Mouse (Mus musculus) lung, embryonic 16.5 days (tissue): ENCODE data around the gene Fgg. TPM values are rescaled to one million over a fixed set of nuclear protein-coding genes. Genes with fewer than 3 reads are reported as not detected.

Source experiments
- ATAC-seq: fragments of 200-750 bp; cut with Nextera tagmentation; 2 replicates; pipeline ENCODE4 v1.8.0; 2017; ENCODE audit warnings: low read depth, mild to moderate bottlenecking, moderate library complexity
- H3K27ac ChIP-seq: fragments of 300-500 bp; sonication (generic); 2 replicates; pipeline ENCODE4 v1.5.1; 2014; ENCODE audit warnings: mild to moderate bottlenecking, control low read depth, low read length
- H3K27me3 ChIP-seq: fragments of 300-500 bp; sonication (generic); 2 replicates; pipeline ENCODE4 v1.6.1; 2014; ENCODE audit warnings: low read depth, low read length, mixed read lengths; ENCODE audit not compliant: control insufficient read depth, insufficient read depth
- H3K36me3 ChIP-seq: fragments of 300-500 bp; sonication (generic); 2 replicates; pipeline ENCODE4 v1.6.1; 2014; ENCODE audit warnings: low read length; ENCODE audit not compliant: control insufficient read depth, insufficient read depth
- H3K4me1 ChIP-seq: fragments of 300-500 bp; sonication (generic); replicated peaks from 2 replicates; pipeline ENCODE4 v1.6.1; 2014; ENCODE audit warnings: low read length, mixed read lengths; ENCODE audit not compliant: control insufficient read depth, insufficient read depth
- H3K4me2 ChIP-seq: fragments of 300-500 bp; sonication (generic); 2 replicates; pipeline ENCODE4 v1.6.1; 2014; ENCODE audit warnings: low read depth, low read length, control low read depth
- H3K4me3 ChIP-seq: fragments of 300-500 bp; sonication (generic); 2 replicates; pipeline ENCODE4 v1.5.1; 2014; ENCODE audit warnings: mild to moderate bottlenecking, low read length, control low read depth
- H3K9ac ChIP-seq: fragments of 300-500 bp; sonication (generic); 2 replicates; pipeline ENCODE4 v1.6.1; 2014; ENCODE audit warnings: low read length, control low read depth
- H3K9me3 ChIP-seq: fragments of 300-500 bp; sonication (generic); 2 replicates; pipeline ENCODE4 v1.6.1; 2016; ENCODE audit warnings: low read length; ENCODE audit not compliant: control insufficient read depth
- WGBS: fragments of 180-500 bp; shearing (Covaris S2); extraction: QIAGEN DNeasy Blood & Tissue Kit; methylation state at CpG from one replicate; pipeline ENCODE4 v1.1.7; 2014; 5-methylcytosine and 5-hydroxymethylcytosine counted together
- polyA plus RNA-seq: library from polyadenylated mRNA; unstranded; fragments of >200 nt; fragmentation: Nextera tagmentation; extraction: Ambion mirVana; gene quantifications from 2 replicates; pipeline ENCODE4 v1.2.1, GENCODE M21; 2015

Gene Fgg
- polyA plus RNA-seq, 1 experiment from 2014 or later: 1.5 TPM

DNA sequence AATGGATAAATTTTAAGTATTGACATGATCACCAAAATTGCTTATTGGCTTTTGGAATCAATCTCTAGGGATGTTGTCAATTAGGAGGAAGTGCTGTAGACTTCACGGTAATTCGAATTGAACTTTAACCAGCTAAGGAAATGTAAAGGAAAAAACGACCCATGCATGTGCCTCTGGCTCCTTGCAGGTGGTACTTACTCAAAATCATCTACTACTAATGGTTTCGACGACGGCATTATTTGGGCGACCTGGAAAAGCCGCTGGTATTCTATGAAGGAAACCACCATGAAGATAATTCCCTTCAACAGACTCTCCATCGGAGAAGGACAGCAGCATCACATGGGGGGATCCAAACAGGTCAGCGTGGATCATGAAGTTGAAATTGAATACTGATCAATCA is 6.4 kb downstream of the Fgg start:
- WGBS: 80% methylated on average over 10 of the region's 10 CpGs
- H3K4me3 ChIP-seq: no peak overlapping the region
- no peak for ATAC-seq
- H3K9me3 ChIP-seq: no peaks in the 10 kb centered on the region
- H3K4me1 ChIP-seq: no peaks in the 10 kb centered on the region
- no peaks in the 10 kb centered on the region for H3K27me3 ChIP-seq
- no peaks in the 10 kb centered on the region for H3K36me3 ChIP-seq
- no peak overlapping the region for H3K27ac ChIP-seq
- no peak overlapping the region for H3K9ac ChIP-seq
- H3K4me2 ChIP-seq: no peak overlapping the region

DNA sequence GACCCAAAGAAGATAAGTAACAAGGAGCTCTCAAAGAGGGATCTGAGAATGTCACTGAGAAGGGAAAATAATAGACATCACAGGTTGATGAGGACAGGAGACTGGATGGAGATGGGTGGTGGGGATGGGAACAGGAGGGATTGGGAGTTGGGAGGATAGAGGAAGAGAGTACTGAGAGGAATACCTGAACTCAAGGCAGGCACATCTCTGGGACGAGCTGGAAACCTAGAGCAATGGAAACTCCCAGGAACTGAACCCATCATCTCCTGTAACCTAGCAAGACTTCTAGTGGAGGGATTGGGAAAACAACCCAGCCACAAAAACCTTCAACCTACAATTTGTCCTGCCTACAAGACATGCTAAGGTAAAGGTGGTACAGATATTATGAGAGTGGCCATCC is 8.7 kb downstream of the Fgg start:
- Histone ChIP-seq H3K36me3 (no peaks in the 10 kb centered on the region), H3K9ac (no peak overlapping the region), H3K9me3 (no peaks in the 10 kb centered on the region), H3K27me3 (no peaks in the 10 kb centered on the region), H3K4me3 (no peak overlapping the region), H3K27ac (no peak overlapping the region), H3K4me1 (no peaks in the 10 kb centered on the region), H3K4me2 (no peak overlapping the region)
- ATAC-seq: no peak
- WGBS: 71% methylated on average over 1 of the region's 1 CpGs

DNA sequence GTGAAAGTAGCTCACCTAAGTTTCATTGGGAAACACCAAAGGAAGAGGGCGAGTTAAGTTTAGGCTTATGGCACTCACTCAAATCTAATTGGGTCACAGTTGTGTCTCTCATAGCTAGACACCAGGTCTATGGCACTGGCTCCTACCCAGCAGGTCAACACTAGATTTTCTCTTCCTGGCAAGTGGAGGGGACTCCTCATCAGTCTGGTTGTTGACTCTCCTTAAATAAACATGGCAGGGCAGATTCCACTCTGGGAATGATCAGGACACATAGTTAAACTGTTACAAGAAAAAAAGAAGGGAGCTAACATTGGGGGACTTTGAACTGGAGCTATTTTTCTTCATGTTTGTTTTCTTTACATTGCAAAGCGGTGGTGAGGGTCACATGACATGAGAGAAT is 12.9 kb downstream of the Fgg start:
- no peak overlapping the region for H3K4me3 ChIP-seq

DNA sequence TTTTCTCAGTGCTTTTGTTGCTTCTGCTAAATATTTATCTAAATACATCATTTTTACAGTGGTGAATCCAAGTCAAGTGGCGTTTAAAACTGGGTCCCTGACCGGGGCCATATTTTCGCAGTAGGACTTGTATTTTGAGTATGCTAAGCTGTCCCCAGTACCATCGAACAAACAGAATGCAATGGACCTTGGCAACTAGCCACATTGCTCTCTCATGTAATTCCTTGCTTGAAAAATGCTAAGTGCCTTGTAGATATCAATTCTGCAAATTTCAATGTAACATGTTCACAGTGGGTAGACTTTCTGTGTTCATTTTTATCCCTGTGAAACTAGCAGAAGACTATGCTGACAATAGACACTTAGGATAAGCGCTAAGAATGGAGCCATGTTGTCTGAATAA is 13.7 kb downstream of the Fgg start:
- Histone ChIP-seq H3K4me3 (no peak overlapping the region), H3K9me3 (no peaks in the 10 kb centered on the region), H3K36me3 (no peaks in the 10 kb centered on the region), H3K9ac (no peak overlapping the region), H3K27me3 (no peaks in the 10 kb centered on the region), H3K4me2 (no peak overlapping the region), H3K4me1 (no peaks in the 10 kb centered on the region), H3K27ac (no peak overlapping the region)
- no peak for ATAC-seq
- WGBS: 76% methylated on average over 5 of the region's 5 CpGs

More for the DNA sequence above, 12.9 kb downstream of the Fgg start:
- Histone ChIP-seq H3K4me1 (no peaks in the 10 kb centered on the region), H3K27ac (no peak overlapping the region), H3K9ac (no peak overlapping the region), H3K9me3 (no peaks in the 10 kb centered on the region), H3K36me3 (no peaks in the 10 kb centered on the region), H3K4me2 (no peak overlapping the region), H3K27me3 (no peaks in the 10 kb centered on the region)
- ATAC-seq: no peak
- 51% methylated on average over 2 of the region's 2 CpGs for WGBS

DNA sequence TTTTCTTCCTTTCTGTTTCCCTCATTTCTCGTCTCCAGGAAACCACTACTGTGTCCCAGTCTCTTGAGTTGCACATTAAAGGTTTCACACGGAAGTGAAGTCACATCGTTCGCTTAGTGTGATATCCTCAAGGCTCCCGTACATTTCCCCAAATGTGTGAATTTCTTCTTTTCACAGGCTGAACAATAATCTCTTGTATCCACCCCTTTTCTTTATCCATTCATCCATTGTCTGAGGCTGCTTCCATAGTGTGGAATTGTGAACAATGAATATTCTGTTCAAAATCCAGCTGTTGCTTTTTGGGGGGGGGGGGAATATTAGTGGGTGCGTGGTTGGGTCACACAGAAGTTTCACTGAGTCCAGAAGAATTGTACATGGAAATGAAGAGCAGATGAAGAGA is 17.5 kb downstream of the Fgg start:
- WGBS: 71% methylated on average over 6 of the region's 6 CpGs

DNA sequence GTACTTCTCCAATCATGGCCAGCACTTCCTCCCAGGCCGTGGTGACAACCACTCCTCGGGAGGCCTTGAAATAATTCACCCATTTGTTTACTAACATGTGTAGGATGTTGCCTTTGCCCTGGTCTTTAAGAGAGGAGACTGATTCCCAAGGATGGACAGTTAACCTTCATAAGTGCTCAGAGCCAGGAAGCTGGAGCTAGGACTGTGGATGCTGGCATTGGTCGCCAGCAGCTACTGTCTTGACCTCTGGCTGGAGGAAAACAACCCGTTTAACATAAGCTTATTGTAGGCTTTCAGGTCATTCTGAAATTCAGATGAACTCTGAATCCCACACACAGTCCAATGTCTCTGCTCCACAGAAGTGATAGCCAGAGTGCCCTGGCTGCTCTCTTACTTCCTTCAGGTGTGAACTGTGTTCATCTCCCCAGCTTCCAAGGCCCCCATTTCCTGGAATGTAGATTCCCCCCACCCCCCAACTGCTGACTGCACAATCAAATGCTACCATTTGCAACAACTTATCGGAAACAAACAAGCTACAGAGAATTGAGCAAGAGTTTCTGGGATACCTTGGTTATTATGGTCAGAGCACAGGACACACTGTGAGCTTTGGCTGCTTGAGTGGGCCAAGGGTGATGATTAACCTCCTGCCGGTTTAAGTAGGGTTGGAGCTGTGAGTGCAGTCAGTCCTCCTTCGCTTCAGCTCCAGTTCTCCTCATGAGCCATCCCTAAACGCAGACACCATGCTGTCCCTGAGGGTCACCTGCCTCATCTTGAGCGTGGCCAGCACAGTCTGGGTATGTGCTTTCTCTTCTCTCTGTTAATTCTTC is 18.2 kb downstream of the Fgg start, which contains the start of gene Fga:
Gene Fga, plus strand, starts transcription at position 602 of the 827 bp plus-strand sequence.
- ATAC-seq: no peak
- no peaks in the 10 kb centered on the region for H3K9me3 ChIP-seq
- no peaks in the 10 kb centered on the region for H3K36me3 ChIP-seq
- H3K4me3 ChIP-seq: no peak within 1 kb of the TSS
- WGBS: 67% methylated on average over 9 of the region's 9 CpGs
- H3K27me3 ChIP-seq: no peaks in the 10 kb centered on the region
- no peaks in the 10 kb centered on the region for H3K4me1 ChIP-seq
- no peak within 1 kb of the TSS for H3K9ac ChIP-seq
- H3K27ac ChIP-seq: no peak within 1 kb of the TSS
- H3K4me2 ChIP-seq: no peak within 1 kb of the TSS

More for the DNA sequence above, 17.5 kb downstream of the Fgg start:
- no peak overlapping the region for H3K4me2 ChIP-seq
- H3K4me3 ChIP-seq: no peak overlapping the region
- no peaks in the 10 kb centered on the region for H3K4me1 ChIP-seq
- H3K27me3 ChIP-seq: no peaks in the 10 kb centered on the region
- no peaks in the 10 kb centered on the region for H3K36me3 ChIP-seq
- H3K9me3 ChIP-seq: no peaks in the 10 kb centered on the region
- no peak overlapping the region for H3K9ac ChIP-seq
- ATAC-seq: no peak
- H3K27ac ChIP-seq: no peak overlapping the region

DNA sequence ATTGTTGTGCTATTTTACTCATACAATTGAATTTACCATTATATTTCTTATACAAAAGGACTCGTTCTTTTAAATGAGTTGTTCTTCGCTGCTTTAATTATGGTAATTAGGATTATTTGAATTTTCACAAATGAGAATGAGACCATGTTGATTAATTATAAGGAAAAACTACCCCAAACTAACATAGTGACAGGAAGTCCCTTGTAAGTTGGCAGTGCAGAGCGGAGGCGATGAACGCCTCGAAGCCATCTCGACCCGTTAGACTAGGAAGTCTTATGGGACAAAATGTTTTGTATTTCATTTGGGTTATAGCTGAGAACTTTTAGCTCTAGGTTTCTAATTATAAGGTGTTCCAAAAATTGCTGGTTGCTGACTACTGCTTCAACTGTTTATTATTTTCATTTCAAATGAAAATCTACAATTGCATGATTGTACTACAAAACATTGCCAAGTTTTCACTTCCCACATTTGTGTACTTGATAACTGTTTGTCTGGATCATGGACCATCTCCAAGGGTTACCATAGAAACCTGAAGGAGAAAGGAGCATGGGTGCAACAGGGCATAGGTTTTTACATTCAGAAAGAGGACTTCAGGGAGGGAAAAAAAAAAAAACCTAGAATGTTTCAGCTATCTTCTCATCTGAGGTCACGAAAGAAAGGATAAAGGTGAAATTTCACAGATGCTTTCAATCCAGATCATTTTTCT is 20.2 kb downstream of the Fgg start:
- H3K27ac ChIP-seq: no peak overlapping the region
- no peak overlapping the region for H3K4me3 ChIP-seq
- 87% methylated on average over 9 of the region's 9 CpGs for WGBS
- H3K4me1 ChIP-seq: no peaks in the 10 kb centered on the region
- H3K9me3 ChIP-seq: no peaks in the 10 kb centered on the region
- no peak overlapping the region for H3K4me2 ChIP-seq
- no peaks in the 10 kb centered on the region for H3K36me3 ChIP-seq
- H3K9ac ChIP-seq: no peak overlapping the region
- no peaks in the 10 kb centered on the region for H3K27me3 ChIP-seq
- ATAC-seq: no peak

DNA sequence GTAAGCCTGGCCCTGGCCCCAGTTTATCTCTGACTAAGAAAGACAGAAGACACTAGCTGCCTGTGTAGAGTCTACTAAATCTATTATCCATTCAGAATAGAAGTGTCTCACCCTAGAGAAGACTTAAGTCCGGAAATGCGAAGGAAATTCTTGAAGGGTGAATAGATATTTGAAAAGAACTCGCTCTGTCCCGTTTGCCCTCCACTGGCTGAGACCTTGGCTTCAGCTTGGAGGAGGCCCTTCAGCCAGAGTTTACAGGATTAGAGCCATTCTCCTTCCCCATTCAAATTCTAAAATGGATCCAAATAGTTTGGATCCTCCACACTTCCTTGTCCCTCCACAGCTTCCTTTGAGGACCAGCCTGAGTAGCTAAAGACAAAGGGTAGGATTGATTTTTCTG is 22.8 kb downstream of the Fgg start:
- 88% methylated on average over 4 of the region's 4 CpGs for WGBS

DNA sequence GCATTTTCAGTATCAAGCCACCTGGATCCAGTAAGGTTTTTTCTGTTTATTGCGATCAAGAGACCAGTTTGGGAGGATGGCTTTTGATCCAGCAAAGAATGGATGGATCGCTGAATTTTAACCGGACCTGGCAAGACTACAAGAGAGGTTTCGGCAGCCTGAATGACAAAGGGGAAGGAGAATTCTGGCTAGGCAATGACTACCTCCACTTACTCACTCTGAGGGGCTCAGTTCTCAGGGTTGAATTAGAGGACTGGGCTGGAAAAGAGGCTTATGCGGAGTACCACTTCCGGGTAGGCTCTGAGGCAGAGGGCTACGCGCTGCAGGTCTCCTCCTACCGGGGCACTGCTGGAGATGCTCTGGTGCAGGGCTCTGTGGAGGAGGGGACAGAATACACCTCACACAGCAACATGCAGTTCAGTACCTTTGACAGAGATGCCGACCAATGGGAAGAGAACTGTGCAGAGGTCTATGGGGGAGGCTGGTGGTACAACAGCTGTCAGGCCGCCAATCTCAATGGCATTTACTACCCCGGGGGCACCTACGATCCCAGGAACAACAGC is 25.3 kb downstream of the Fgg start:
- no peak overlapping the region for H3K4me2 ChIP-seq

More for the DNA sequence above, 22.8 kb downstream of the Fgg start:
- ATAC-seq: no peak
- Histone ChIP-seq H3K4me3 (no peak overlapping the region), H3K9ac (no peak overlapping the region), H3K36me3 (no peaks in the 10 kb centered on the region), H3K4me1 (no peaks in the 10 kb centered on the region), H3K9me3 (no peaks in the 10 kb centered on the region), H3K27ac (no peak overlapping the region), H3K27me3 (no peaks in the 10 kb centered on the region), H3K4me2 (no peak overlapping the region)

More for the DNA sequence above, 25.3 kb downstream of the Fgg start:
- Histone ChIP-seq H3K4me1 (no peaks in the 10 kb centered on the region), H3K9me3 (no peaks in the 10 kb centered on the region), H3K36me3 (no peaks in the 10 kb centered on the region), H3K27ac (no peak overlapping the region), H3K27me3 (no peaks in the 10 kb centered on the region), H3K4me3 (no peak overlapping the region), H3K9ac (no peak overlapping the region)
- 53% methylated on average over 13 of the region's 13 CpGs for WGBS
- ATAC-seq: no peak
